Mouse (Mus musculus): Measurements from ENCODE around the gene Babam1.
A peak's percentile ranks its signal among the peaks of the same experiment; 100 is the strongest.

The Babam1 gene

DNA sequence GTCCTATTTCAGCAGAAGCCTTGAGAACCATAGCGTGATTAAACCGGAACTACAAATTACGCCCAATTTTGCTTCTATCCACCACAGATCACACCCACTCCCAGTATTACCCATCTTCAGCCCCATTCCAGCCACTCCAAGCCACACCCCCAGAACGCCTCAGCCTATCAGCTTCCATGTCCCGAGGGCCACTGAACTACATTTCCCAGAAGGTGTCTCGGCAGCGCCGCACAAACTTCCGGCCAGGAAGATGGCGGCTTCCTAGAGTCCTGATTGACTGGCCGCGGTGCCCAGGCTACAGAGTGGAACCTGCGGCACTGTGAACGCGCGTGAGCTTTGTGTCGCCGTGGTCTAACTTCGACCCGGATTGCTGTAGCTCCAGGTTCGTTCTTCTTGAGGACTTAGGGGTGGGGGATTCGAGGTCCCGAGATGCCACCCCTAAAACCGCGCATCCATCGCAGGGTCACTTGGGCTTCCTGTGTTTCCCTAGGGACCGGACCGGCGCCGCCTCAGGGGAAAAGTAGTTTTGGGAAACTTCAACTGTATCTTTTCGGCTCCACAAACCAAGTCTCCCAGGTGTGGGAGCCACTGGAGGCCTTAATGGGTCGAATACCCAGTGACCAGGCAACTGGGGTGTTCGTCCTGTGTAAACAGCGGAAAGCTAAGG is at the start of gene Babam1:
TSS of gene Babam1 (plus strand) at position 223 of the 667 bp plus-strand sequence.
- peak; percentile 92 to 99 for DNase-seq

DNA sequence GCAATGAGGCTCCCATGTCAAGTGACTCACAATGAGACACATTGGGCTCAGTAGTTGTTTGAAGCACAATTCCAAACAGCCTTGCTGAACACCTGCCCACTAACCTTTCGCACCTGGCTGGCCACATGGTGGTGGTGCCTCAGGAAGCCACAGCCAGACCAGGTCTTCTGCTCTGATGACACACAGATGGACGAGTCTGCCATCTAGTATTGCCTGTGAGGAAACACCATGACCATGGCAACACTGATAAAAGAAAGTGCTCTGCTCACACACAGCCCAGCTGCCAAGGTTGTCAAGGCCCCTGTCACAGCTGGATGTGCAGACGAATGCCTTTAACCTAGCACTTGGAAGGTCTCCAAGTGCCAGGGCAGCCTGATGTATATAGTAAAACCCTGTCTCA is 45.5 kb upstream of the Babam1 start:
- no peak for DNase-seq

DNA sequence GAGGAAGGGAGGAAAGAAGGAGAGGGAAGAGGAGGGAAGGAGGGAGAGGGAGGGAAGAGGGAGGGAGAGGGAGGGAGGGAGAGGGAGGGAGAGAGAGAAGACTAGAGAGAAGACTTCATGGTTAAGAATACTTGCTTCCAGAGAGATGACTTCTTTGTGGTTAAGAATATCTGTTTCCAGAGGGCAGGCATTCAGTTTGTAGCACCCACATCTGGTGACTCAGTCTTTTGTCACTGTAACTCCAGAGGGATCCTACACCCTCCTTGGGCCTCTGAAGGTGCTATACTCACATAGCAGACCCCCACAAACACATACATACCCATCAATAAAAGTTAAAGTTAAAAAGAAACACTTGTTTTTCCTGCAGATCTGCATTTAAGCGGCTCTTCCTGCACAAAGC is 45.1 kb upstream of the Babam1 start:
- DNase-seq, result no peak

DNA sequence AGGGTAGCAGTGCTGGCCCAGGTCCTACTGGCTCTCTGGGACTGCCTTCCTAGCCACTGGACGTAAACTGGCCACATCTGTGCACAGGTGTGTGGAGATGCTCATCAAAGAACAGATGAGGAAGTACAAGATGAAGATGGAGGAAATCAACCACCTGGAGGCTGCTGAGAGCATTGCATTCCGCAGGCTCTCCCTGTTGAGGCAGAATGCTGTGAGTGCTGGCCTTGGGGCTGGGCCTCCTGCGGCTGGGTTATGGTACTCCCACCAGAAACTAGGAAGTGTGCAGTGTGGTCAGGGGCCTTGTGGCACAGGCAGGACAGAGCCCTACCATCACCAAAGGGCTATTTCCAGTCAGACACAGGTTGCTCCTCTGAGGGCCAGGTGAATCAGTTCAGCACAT is 38.6 kb upstream of the Babam1 start:
- no peak for DNase-seq

DNA sequence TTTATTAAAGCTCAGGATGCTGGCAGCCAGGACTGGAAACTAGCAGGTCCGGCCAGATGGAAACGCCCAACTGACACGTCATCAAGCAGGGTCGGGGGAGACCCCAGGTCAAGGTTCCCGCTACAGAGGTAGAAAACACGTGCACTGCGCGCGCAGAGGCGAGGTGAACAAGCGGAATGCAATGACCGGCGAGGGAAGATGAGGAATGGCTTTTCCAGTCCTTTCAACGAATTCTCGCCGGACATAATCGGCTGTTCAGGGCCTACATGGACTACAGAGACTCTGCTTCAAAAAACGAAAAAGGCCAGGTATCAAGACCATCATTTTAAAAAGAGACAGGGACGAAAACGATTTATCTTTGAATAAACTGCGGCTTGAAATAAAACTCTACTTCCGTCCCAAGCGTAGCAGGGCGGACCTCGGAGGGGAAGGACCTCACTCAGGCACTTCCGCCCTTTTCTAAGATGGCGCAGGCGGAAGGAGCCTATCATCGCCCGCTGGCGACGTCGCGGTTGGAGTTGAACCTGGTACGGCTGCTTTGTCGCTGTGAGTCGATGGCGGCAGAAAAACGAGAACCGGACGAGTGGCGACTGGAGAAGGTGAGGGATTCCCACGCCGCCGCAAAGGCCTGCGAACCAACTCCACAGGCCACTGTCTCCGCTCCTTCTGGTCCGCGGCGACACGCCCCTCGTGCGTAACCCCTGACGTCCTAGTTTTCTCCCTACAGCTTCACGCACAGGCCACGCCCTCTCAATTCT is 29.7 kb upstream of the Babam1 start, which contains the start of gene Use1:
TSS of gene Use1 (plus strand) at position 78 of the 758 bp plus-strand sequence.
- DNase-seq, result peak; percentile 91 to 95

DNA sequence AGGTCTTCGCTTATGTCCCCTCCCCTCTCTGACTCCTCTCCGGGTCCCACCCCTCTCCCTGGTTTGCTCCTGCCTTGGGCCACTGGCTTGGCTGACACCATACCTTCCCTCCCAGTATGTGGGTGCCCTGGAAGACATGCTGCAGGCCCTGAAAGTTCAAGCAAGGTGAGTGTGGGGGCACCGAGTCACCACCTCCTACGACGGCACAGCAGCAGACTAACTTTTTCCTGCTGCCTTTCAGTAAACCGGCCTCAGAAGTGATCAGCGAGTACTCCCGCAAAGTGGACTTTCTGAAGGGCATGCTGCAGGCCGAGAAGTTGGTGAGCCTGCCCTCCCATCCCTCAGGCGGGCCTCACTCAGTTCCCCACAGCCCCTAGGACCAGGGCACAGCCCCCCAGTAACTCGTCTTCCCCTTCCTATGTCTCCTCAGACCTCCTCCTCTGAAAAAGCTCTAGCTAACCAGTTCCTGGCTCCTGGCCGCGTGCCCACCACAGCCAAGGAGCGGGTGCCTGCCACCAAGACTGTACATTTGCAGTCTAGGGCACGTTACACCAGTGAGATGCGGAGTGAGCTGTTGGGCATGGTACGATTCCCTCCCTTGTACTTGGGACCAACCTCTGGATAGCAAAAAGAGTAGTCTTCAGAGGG is 29.0 kb upstream of the Babam1 start:
- DNase-seq, result peak in 1 of 2 experiments; percentile 56

DNA sequence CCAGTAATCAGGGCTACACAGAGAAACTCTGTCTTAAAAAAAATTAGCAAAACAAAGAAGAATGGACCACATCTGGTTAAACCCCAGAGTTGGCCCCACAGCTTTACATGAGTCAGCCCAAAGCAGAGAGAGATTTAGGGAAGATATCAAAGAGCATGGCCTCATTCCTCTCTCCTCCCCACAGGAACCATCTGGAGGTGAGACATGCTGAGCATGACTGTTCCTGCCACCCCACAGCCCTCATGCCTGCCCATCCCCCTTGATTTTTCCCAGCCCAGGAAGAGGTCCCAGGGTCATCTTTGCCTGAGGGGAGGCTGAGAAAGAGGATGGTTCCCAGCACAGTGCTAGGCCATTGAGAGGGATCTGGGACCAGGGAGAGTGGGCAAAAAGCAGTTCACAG is 28.3 kb upstream of the Babam1 start:
- DNase-seq, result no peak

DNA sequence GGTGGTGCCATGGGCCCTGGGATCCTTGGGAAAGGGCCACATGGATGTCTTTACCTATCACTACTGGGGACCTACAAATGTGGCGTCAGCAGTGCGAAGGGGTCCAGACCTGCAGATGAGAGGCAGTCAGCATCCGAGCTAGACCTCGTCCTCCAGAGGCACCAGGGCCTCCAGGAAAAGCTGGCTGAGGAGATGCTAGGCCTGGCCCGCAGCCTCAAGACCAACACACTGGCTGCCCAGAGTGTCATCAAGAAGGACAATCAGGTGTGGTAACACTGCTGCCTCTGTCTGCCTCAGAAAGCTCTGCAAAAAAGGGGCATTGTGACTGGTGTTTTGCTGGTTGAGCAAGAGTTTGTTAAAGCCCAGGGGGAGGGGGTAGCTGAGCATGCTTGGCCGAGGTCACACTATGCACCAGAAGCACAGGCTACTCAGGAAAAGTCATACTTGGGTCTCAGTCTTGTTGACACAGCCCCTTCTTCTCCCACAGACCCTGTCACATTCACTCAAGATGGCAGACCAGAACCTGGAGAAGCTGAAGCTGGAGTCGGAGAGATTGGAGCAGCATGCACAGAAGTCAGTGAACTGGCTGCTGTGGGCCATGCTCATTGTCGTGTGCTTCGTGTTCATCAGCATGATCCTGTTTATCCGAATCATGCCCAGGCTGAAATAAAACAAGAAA is 27.5 kb upstream of the Babam1 start:
- no peak for DNase-seq

DNA sequence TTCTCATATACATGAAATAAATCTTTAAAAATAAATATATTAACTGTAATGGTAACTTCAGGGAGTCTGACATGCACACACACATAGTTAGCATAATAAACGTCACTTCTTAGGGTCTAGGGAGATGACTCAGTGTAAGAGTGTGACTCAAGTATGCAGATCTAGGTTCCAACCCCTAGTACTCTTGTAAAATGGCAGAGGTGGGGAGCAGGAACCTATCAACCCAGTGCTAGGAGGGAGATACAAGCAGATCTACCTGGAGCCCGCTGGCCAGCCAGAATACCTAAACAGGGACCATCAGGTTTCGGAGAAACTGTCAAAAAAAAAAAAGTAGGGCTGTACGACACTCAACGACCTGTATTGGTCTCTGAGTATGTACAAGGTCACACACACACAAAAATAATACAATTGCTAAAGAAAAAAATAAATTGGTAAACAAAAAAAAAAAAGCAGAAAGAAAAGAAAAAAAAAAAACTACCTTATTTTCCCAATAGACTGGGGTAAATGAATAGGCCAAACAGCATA is 25.9 kb upstream of the Babam1 start:
- DNase-seq, result peak in 1 of 2 experiments; percentile 38

DNA sequence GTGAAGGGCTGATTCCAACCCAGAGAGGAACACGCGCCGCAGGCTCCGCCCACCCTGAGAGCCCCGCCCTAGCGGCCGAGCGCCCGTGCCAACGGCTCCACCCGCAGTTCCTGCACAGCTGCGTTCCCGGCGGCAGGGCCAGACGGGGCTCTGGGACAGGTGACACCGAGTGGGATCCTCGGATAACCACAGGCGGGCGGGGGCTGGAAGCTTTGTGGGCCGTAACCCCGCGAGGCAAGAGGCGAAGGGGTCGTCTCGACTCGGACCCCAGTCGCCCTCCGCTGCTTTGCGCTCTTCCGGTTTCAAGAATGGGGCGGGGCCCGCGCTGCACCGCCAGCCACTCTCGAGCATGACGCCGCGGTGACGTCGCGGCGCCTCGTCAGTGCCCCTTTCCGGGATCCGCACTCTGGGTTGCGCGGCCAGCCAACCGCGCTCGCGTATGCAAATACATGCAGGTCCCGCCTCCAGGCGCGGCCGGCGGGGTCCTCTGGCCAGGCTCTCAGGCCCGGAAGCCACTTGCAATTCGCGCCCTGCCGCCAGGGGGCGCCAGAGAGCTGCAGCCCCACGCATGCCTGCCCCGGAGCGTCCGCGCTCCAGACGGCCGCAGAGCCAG is 25.3 kb upstream of the Babam1 start, which contains the start of gene Ocel1:
TSS of gene Ocel1 (plus strand) at position 63 of the 613 bp plus-strand sequence.
- DNase-seq, result peak; percentile 95 to 96

DNA sequence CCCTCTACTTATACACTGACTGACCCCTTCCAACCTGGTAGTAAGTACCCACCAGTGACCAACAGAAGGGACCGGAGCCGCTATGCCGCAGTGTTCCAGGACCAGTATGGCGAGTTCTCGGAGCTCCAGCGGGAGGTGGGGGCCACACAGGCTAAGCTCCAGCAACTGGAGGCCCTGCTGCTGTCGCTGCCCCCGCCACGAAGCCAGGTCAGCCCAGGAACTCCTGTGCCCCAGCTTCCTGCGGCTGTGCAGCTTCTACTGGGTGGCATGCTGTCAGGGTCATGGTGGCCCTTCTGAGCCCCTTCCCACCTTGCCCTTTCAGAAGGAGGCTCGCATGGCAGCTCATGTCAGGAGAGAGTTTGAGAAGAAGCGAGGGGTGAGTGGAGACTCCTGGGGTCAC is 24.2 kb upstream of the Babam1 start:
- peak in 1 of 2 experiments; percentile 34 for DNase-seq

DNA sequence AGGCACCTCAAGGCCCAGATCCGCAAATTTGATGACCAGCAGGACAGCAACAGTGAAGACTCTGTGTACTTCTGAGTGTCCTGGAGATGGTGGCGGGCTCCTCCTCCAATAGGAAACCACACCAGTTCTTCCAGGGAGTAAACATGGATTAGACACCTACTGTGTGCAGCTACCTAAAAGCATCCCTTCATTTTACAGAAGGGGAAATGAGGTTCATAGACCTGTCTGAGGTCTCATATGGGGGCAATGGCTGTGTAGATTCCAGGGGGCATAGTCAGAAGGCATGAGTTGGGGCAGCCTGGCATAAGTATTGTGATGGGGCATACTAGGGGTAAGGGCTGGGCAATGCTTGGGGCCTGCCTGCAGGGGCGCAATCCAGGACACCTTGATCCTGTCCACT is 23.7 kb upstream of the Babam1 start:
- peak in 1 of 2 experiments; percentile 23 for DNase-seq

DNA sequence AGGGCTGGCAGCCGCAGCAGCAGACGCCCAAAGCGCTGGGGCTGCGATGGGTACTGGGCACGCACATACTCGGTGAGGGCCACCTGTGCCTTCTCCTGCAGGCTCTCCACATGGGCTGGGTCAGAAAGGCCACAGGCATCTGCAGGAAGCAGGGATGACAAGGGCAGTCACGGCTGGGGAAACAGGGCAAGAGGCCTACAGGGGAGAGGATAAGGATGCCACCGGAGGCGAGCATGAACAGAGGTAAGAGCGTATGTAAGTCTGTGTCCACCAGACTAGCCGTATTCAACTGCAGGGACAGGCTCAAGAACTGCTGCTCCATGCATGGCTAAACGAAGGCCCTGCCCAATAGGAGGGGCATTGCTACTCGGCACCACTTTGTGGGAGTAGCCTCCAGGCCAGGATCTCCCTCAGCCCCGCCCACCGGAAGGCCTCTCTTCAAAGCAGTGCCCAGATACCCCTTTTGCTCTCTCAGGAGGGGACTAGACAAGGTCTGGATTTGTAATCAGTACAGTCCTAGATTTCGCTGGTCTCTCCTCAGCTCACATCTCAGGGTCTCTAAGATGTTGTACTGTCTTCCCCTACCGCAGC is 21.9 kb upstream of the Babam1 start:
- DNase-seq, result no peak

DNA sequence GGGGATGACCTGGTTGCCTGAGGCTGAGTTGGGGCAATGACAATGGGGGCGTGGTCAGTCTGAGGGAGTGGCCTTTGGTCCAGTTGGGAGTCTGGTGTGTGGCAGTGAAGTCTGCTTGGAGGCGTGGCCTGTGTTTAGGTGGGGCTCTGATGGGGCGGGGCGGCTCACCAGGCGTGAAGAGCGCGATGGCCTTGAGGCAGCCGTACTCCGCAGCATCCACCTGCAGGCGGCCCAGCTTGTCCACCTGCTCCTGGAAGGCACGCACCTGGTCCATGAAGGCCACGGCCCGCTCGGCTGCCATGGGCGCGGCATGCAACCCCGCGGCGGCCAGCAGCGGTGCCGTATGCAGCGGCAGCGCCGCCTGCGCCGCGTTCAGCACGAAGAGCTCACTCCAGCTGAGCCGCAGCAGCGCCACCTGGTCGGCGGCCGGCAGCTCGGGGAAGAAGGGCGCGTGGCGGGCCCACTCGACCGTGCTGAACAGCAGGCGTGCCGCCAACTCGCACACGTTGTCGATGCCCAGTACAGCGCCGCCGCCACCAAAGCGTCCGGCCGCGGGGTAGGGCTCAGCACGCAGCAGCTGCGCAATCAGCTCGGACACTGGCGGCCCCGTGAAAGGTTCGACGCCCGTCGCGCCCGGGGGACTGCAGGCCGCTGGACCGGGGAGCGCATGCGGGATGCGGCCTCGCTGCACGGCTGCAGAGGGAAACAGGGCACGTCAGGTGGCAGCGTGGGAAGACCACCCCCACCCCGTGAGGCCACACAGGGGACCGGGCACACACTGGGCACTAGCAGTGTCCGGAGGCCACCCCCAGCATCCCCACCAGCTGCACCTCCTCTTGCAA is 20.9 kb upstream of the Babam1 start:
- peak; percentile 81 to 88 for DNase-seq

DNA sequence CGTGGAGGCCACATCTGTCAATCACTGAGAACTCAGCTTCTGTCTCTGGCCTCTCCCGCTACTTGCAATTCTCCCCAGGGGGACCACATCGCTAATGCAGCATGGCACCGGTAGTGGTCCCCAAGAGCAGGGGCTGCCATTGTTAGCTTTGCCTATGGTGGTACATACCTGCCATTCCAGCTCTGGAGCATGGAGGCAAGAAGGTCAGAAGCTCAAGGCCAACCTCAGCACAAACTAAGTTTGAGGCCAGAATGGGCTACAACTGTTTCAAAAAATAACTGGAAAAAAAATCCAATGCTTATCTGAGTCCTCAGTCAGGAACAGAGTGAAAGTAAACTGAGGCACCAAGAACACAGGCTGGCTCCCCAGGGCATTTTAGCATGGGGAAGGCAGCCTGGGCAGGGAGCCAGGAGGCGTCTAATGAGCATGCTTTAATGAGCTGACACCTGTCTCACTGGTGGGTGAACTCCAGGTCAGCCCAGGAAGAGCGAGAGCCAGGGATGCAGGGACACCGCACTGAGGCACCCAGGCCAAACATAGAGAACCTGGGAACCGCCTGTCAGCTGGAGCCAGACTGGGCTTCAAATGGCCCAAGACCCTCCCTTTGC is 20.1 kb upstream of the Babam1 start:
- peak in 1 of 2 experiments; percentile 47 for DNase-seq

DNA sequence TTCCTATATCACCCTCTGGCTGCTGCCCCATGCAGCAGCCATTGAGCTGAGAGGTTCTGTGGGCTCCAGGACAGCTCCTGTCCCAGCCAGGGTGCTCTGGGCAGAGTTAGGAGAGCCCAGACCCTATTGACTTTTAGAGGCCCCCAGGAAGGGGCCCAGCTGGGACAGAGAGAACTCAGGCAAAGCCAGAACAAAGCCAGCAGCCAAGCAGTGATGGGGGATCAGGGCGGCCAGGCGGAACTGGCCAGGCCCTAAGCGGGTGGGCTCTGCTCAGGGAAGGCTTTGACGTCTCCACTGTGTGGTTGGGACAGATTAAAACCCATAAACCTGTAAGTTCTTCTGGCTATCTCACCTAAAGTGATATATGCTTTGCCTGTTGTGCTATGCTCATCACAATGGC is 17.7 kb upstream of the Babam1 start:
- no peak for DNase-seq

DNA sequence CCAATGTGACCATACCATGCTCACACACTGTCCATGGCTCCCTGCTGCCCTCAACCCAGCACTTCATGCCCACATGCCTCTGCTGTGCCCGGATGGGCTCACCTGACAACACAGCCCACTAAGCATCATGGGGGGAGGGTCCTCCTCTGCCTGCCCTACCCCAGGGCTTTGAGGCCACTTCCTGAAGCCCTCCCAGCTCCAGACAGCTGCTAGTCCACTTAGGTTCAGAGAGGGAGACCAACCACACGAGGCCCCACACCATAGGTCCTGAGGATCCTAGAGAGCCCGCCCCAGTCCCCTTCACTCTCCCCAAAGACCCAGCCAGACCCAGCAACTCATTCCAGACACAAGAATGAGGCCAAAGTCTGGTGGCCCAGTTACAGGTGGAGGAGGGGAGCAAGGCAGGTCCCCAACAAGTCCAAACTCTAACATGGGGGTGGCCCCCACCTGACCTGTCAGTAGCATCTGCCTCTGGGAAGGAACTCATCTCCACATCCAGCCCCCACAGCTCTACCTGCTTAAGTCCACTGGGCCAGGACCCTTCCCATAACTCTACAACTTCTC is 17.1 kb upstream of the Babam1 start:
- DNase-seq, result no peak

DNA sequence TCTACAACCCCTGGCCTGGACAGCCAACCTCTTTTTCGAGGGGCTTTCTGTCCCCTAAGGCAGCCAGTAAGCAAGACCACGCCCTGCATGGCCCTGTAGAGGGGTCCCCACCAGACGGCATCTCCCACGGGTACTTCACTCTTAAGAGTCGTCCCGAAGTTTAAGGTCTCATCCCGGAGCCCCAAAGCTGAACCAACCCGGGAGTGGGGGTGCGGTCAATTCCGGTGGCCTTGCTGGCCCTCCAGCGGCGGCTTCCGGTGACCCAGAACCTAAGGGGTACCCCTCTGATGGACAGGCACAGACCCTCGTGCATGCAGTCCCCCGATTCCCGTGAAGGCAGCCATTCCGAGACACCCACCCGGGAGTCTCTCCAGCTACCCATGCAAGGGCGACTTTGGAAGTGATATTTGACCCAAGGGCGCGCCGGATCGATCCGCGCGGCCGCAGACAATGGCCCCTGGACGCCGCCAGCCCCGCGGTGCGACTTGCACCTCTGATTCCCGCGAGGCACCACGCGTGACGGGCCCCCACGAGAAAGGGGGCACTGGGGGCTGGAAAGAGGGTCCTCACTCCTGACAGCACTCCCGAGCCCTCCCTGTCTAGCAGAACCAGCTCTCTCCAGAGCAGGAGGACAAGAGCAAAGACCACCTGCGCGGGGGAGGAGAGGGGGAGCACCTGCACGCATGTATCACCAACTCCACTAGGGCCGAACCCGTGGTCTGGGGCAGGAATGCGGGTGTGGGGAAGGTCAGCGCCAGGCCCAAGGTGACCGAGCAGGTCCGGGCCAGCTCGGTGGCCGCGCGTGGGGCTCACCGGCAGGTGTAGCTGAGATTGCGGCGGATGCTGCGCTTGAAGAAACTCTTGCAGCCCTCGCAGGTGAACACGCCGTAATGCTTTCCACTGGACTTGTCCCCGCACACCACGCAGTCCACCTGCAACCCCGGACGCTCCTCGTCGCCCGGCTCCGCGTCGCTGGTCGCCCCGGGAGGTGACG is 16.2 kb upstream of the Babam1 start:
- peak in 1 of 2 experiments; percentile 55 for DNase-seq

DNA sequence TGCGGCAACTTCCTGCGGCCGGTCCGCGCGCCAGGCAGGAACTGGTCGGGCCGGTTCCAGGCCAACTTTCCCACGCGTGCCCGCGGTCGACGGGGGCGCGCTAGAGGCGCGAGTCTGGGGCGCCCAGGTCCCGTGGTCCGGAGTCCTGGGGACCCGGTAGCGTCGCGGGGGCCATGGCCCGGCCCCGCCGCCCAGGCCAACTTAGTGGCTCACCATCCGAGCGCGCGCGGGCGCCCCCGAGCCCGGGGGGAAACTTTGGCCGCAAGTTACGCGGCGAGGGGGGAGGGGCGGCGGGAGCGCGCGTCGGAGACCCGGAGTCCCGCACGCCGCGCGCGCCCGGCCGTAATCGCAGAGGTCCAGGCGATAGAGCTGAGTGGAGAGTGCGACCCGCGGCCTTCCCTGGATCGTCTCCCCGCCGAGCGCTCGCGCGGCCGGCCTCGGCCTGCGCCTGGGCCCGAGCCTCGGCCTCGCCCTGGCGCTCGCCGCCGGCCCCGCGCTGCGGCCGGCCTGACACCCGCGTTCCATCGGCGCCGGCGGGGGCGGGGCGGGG is 15.2 kb upstream of the Babam1 start, which contains the start of gene Nr2f6:
TSS of gene Nr2f6 (minus strand) at position 540 of the 550 bp plus-strand sequence.
- DNase-seq, result peak in 1 of 2 experiments; percentile 53
